Mouse (Mus musculus) limb, embryonic 12.5 days (tissue): ENCODE measurements around the gene Zfp286. TPM values are rescaled to one million over a fixed set of nuclear protein-coding genes. Genes with fewer than 3 reads are reported as not detected.

Experiments
- ATAC-seq: fragments of 200-750 bp; cut with Nextera tagmentation; 2 replicates; pipeline ENCODE4 v1.8.0; 2017; ENCODE audit warnings: low read depth, moderate TSS enrichment; ENCODE audit not compliant: insufficient number of reproducible peaks, insufficient read depth, low FRiP score, low TSS enrichment
- H3K27ac ChIP-seq: fragments of 300-500 bp; sonication (generic); 2 replicates; pipeline ENCODE4 v1.5.1; 2016; ENCODE audit warnings: mild to moderate bottlenecking, moderate library complexity
- H3K27me3 ChIP-seq: fragments of 300-500 bp; sonication (generic); 2 replicates; pipeline ENCODE4 v1.6.1; 2016; ENCODE audit warnings: mild to moderate bottlenecking, moderate library complexity
- H3K36me3 ChIP-seq: fragments of 300-500 bp; sonication (generic); 2 replicates; pipeline ENCODE4 v1.6.1; 2016; ENCODE audit warnings: mild to moderate bottlenecking, moderate library complexity
- H3K4me1 ChIP-seq: fragments of 300-500 bp; sonication (generic); replicated peaks from 2 replicates; pipeline ENCODE4 v1.6.1; 2016
- H3K4me2 ChIP-seq: fragments of 300-500 bp; sonication (generic); 2 replicates; pipeline ENCODE4 v1.6.1; 2016; ENCODE audit warnings: mild to moderate bottlenecking, moderate library complexity
- H3K4me3 ChIP-seq: fragments of 300-500 bp; sonication (generic); replicated peaks from 2 replicates; pipeline ENCODE4 v1.5.1; 2016; ENCODE audit warnings: mild to moderate bottlenecking
- H3K9ac ChIP-seq: fragments of 300-500 bp; sonication (generic); replicated peaks from 2 replicates; pipeline ENCODE4 v1.6.1; 2016; ENCODE audit warnings: mild to moderate bottlenecking, moderate library complexity
- H3K9me3 ChIP-seq: fragments of 300-500 bp; sonication (generic); 2 replicates; pipeline ENCODE4 v1.6.1; 2016; ENCODE audit warnings: mild to moderate bottlenecking, moderate library complexity
- WGBS: fragments of 180-500 bp; shearing (Covaris S2); methylation state at CpG from one replicate; pipeline ENCODE4 v1.1.7; 2016; 5-methylcytosine and 5-hydroxymethylcytosine counted together
- polyA plus RNA-seq: library from polyadenylated mRNA; unstranded; fragments of >200 nt; fragmentation: Nextera tagmentation; extraction: Ambion mirVana; gene quantifications from 2 replicates; pipeline ENCODE4 v1.2.1, GENCODE M21; 2016

The Zfp286 gene
- polyA plus RNA-seq = 37.5 and 42.7 TPM in 2 replicates

- peak within 1 kb of the TSS; percentile 70 for H3K4me2 ChIP-seq
- 5% methylated on average over 34 of the region's 34 CpGs for WGBS
- H3K4me1 ChIP-seq = peaks cover 7% of the 10 kb centered on the region; the same call in 1 of the 2 replicates
- H3K9ac ChIP-seq = peak within 1 kb of the TSS; percentile 81
- peaks cover 4% of the 10 kb centered on the region for H3K9me3 ChIP-seq
- H3K4me3 ChIP-seq = peak within 1 kb of the TSS; percentile 62
- ATAC-seq = peak; percentile 91
- peak within 1 kb of the TSS; percentile 57; the same call in 1 of the 2 replicates for H3K27ac ChIP-seq
- peaks cover 35% of the 10 kb centered on the region for H3K36me3 ChIP-seq
- H3K27me3 ChIP-seq = no peaks in the 10 kb centered on the region
These were observed at the start of gene Zfp286 for GRCm38 (mm10) chr11:62788935-62789616. Zfp286 (minus strand) TSS chr11:62789462.

- Histone ChIP-seq H3K27me3 (no peaks in the 10 kb centered on the region), H3K4me3 (no peak overlapping the region), H3K9ac (no peak overlapping the region), H3K36me3 (no peaks in the 10 kb centered on the region), H3K27ac (no peak overlapping the region), H3K4me1 (no peaks in the 10 kb centered on the region), H3K4me2 (no peak overlapping the region), H3K9me3 (no peaks in the 10 kb centered on the region)
- ATAC-seq = no peak
These were observed 42.6 kb upstream of the Zfp286 start for GRCm38 (mm10) chr11:62831906-62832305.

DNA sequence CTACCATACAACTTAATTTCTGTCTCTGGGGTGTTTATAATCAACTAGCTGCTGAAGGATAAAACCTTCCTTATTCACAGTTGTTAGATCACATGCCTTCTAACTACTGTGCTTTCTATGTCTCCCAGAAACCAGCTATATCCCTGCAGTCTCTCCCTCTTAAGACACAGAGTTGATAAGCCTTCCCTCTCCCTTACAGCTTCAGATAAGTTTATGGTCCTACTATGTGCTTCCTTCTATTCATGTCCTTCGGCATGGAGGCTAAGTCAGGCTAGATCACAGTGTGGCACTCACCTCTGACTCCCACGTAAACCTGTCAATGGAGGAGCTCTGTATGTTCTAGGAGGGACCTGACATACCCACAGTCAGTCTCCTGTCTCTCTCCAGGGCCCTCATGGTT, 41.1 kb upstream of the Zfp286 start:
- H3K9ac ChIP-seq = 0 out of 2 replicates have a peak overlapping the region, but pooled peaks have one; percentile 3
- no peaks in the 10 kb centered on the region for H3K9me3 ChIP-seq
- H3K4me2 ChIP-seq = no peak overlapping the region
- 84% methylated on average over 2 of the region's 2 CpGs for WGBS
- H3K4me1 ChIP-seq = peaks cover 11% of the 10 kb centered on the region
- H3K4me3 ChIP-seq = no peak overlapping the region
- no peaks in the 10 kb centered on the region for H3K27me3 ChIP-seq
- no peak for ATAC-seq
- no peak overlapping the region for H3K27ac ChIP-seq
- H3K36me3 ChIP-seq = no peaks in the 10 kb centered on the region

DNA sequence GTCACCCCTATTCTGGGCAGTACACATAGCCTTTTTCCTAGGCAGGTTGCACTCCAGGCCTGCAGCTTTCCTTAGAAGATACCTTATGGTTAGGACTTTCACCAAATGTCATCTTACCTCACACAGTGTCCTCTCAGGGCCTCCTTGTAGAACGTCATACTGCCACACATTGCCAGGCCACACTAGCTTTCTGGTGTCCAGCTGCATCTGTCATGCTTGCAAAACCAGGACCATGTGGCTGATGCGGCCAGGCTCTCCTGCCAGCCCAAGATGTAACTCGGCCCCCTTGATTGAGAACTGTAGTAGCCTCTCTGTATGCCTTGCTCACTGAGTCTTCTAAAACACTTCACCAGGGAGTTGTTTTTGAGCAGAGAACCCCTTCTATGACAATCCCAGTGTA, 38.6 kb upstream of the Zfp286 start:
- H3K4me1 ChIP-seq = peaks cover 23% of the 10 kb centered on the region
- H3K4me2 ChIP-seq = no peak overlapping the region
- WGBS = 74% methylated on average over 3 of the region's 3 CpGs
- no peaks in the 10 kb centered on the region for H3K27me3 ChIP-seq
- H3K27ac ChIP-seq = no peak overlapping the region
- H3K9me3 ChIP-seq = no peaks in the 10 kb centered on the region
- H3K36me3 ChIP-seq = no peaks in the 10 kb centered on the region
- no peak for ATAC-seq
- no peak overlapping the region for H3K9ac ChIP-seq
- no peak overlapping the region for H3K4me3 ChIP-seq

DNA sequence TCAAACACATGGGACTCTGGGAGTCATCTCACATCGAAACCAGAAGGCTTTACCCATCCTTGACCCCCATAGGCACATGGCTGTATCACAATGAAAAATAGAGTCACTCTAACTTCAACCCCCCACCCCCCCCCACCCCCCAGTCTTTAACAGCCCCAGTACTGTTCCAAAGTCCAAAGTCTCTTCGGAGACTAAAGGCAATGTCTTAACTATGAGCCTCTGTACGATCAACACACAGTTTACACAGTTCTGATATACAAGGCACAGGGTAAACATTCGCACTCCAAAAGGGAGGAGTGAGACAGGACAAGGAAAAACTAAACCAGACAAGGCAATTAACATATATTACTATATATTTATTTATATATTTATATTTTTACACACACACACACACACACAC, 37.9 kb upstream of the Zfp286 start:
- H3K4me3 ChIP-seq = no peak overlapping the region
- ATAC-seq = no peak
- H3K9ac ChIP-seq = no peak overlapping the region

DNA sequence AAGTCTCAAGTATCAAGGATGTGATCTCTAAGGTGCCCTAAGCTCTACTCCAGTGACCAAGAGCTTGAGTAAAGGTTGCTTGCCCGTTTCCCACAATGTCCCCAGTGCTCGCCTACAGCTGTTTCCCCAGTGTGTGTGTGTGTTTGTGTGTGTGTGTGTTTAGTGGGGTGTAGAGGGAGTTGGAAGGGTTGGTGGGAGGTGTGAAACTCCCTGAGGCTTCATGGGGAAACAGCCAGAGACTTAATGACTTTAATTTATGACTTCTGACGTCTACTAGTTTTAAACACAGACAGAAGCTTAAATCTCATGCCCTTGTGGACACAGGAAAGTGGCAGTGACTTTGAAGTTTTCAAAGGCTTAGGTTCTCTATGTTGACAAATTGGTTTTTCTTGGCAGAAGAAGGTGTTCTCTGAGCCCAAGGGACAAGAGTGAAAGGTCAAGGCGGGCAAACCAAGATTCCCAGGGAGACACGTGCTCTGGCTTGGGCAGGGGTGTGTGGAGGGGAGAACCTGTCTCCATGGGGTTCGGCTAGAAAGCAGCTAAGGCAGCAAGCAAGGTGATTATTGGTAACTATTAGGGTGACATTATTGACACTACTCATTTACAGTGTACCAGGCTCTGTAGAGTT, 37.0 kb upstream of the Zfp286 start:
- H3K27me3 ChIP-seq = no peaks in the 10 kb centered on the region
- no peaks in the 10 kb centered on the region for H3K36me3 ChIP-seq
- no peaks in the 10 kb centered on the region for H3K9me3 ChIP-seq
- H3K4me2 ChIP-seq = no peak overlapping the region
- 24% methylated on average over 6 of the region's 6 CpGs for WGBS
- H3K9ac ChIP-seq = no peak overlapping the region
- no peak overlapping the region for H3K27ac ChIP-seq
- H3K4me1 ChIP-seq = peaks cover 28% of the 10 kb centered on the region
- no peak for ATAC-seq
- H3K4me3 ChIP-seq = no peak overlapping the region

More for the DNA sequence above, 37.9 kb upstream of the Zfp286 start:
- no peaks in the 10 kb centered on the region for H3K27me3 ChIP-seq
- WGBS = 94% methylated on average over 4 of the region's 4 CpGs
- H3K4me1 ChIP-seq = peaks cover 23% of the 10 kb centered on the region
- no peak overlapping the region for H3K27ac ChIP-seq
- H3K36me3 ChIP-seq = no peaks in the 10 kb centered on the region
- no peaks in the 10 kb centered on the region for H3K9me3 ChIP-seq
- no peak overlapping the region for H3K4me2 ChIP-seq

DNA sequence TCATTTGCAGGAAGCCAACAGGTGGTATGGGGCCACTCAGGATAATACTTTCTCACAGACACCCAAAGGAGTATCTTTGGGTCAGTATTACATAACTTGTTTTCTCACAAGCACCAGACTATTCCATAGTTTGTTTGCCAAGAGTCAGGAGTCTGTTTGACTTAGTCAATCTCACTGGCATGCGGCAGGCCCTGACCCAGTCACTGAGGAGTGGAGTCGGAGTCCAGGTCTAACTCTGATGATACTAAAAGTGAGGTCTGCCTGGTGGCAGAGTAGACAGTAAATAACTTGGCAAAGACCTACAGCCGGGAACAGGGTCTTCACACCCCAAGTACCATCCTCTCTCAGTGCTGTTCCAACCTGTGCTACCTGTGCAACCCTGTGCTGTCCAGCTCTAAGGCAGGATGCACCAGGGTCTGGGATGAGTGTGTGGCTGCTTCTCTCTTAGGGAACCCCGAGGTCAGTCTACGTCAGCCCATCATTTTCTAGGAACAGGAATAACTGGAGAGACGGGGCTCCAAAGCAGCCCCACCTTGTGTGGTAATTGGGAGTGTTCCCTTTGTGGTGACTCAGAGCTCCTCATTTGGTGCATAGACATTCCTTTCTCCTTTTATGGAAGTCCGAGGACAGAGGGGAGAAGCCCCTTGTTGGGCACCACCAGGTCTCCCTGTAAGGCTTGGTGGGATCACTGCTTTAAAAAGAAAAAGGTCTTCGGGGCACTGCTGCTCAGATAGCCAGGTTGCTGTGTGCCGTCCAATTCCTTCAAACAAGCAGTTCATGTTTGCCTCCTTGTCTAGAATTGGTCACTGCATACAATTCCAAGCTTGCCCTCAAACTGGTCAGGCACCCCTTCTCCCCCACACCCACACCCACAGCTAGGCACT, 36.2 kb upstream of the Zfp286 start:
- Histone ChIP-seq H3K36me3 (no peaks in the 10 kb centered on the region), H3K27ac (no peak overlapping the region), H3K4me3 (no peak overlapping the region), H3K9ac (no peak overlapping the region), H3K27me3 (peaks cover 2% of the 10 kb centered on the region; the same call in 1 of the 2 replicates), H3K4me2 (no peak overlapping the region), H3K9me3 (no peaks in the 10 kb centered on the region), H3K4me1 (peaks cover 36% of the 10 kb centered on the region)
- no peak for ATAC-seq
- 76% methylated on average over 9 of the region's 9 CpGs for WGBS

DNA sequence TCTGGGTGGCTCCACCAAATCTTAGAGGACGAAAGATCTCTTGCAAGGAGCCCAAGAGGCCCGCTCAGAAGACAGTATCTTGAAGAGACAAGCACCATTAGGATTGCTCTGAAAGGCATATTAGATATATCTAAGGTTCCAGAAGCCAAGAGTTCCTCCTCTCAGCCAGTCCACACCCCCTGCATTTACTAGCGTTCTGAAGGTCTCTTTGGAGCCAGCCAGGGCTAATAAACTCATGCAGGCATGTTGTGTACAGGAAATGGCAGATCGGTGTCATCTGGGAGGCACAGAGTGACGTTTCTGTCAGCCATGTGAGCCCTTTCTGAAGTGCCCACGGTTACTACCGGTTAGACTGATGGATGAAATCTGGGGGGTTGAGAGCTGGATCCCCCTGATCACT, 34.9 kb upstream of the Zfp286 start:
- 0 out of 2 replicates have a peak overlapping the region, but pooled peaks have one; percentile 3 for H3K4me2 ChIP-seq
- 58% methylated on average over 7 of the region's 7 CpGs for WGBS
- H3K36me3 ChIP-seq = no peaks in the 10 kb centered on the region
- H3K4me3 ChIP-seq = no peak overlapping the region
- peaks cover 47% of the 10 kb centered on the region for H3K4me1 ChIP-seq
- peaks cover 2% of the 10 kb centered on the region; the same call in 1 of the 2 replicates for H3K27me3 ChIP-seq
- H3K27ac ChIP-seq = no peak overlapping the region
- no peak overlapping the region for H3K9ac ChIP-seq
- H3K9me3 ChIP-seq = no peaks in the 10 kb centered on the region
- ATAC-seq = no peak

GRCm38 (mm10) chr11:62821893-62822292, 32.6 kb upstream of the Zfp286 start:
- Histone ChIP-seq H3K36me3 (no peaks in the 10 kb centered on the region), H3K9ac (no peak overlapping the region), H3K27me3 (peaks cover 2% of the 10 kb centered on the region; the same call in 1 of the 2 replicates), H3K9me3 (no peaks in the 10 kb centered on the region), H3K4me3 (peak overlapping the region; percentile 5; the same call in 1 of the 2 replicates), H3K4me2 (peak overlapping the region; percentile 41), H3K4me1 (peaks cover 47% of the 10 kb centered on the region), H3K27ac (no peak overlapping the region)
- 70% methylated on average over 5 of the region's 5 CpGs for WGBS
- no peak for ATAC-seq

DNA sequence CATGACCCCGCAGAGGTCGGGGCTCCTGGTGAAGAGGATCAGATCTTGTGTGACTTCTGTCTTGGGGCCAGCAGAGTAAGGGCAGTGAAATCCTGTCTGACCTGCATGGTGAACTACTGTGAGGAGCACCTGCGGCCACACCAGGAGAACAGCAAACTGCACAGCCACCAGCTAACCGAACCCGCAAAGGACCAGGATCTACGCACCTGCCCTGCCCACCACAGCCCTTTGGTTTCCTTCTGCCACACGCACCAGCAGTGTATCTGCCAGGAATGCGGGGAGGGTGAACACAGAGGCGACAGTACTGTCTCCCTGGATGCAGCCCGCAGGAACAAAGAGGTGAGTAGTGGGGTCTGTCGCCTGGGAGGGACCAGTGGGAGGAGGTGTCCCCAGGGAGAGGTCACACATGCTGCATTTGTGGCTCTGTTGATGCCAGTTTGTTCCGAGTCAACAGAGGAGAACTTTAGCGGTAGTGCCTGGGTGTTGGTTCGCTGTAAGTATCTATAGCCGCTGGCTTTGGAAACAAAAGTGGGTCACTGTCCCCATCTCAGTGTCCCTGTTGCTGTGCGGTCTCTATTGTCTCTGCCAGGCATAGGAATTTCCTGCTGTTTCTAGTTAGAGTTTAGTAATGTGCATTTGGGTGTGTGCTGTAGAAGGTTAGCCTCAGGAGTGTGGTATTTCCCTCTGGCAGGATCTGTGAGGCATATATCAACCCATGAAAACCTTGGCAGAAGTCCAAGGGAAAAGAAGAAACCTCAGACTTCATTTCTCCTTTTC, 31.6 kb upstream of the Zfp286 start:
- Histone ChIP-seq H3K27ac (peak overlapping the region; percentile 66), H3K4me2 (peak overlapping the region; percentile 69), H3K9ac (peak overlapping the region; percentile 58), H3K36me3 (no peaks in the 10 kb centered on the region), H3K4me3 (peak overlapping the region; percentile 44), H3K4me1 (peaks cover 46% of the 10 kb centered on the region), H3K9me3 (no peaks in the 10 kb centered on the region), H3K27me3 (peaks cover 2% of the 10 kb centered on the region; the same call in 1 of the 2 replicates)
- WGBS = 22% methylated on average over 16 of the region's 16 CpGs
- 0 out of 2 replicates have a peak, but pooled peaks have one; percentile 35 for ATAC-seq
